Mouse (Mus musculus) bone marrow macrophage, adult 2 months (primary cell): ENCODE measurements around the gene Setd1a. TPM values are rescaled to one million over a fixed set of nuclear protein-coding genes. Genes with fewer than 3 reads are reported as not detected.

Experiments
- H3K27ac ChIP-seq: 2 replicates; pipeline ENCODE4 v1.5.1; 2012; ENCODE audit warnings: low read depth, low read length; ENCODE audit not compliant: insufficient read depth
- H3K4me1 ChIP-seq: 2 replicates; pipeline ENCODE4 v1.6.1; 2012; ENCODE audit warnings: low read length; ENCODE audit not compliant: control insufficient read depth, insufficient read depth
- H3K4me3 ChIP-seq: 2 replicates; pipeline ENCODE4 v1.5.1; 2012; ENCODE audit warnings: mild to moderate bottlenecking, low read length, moderate library complexity; ENCODE audit not compliant: insufficient read depth
- CTCF ChIP-seq: IDR thresholded peaks from 2 replicates; pipeline ENCODE4 v1.5.1; 2012; ENCODE audit warnings: low read depth, mild to moderate bottlenecking, low read length, moderate library complexity
- POLR2A ChIP-seq: IDR thresholded peaks from 2 replicates; pipeline ENCODE4 v1.6.1; 2012; ENCODE audit warnings: mild to moderate bottlenecking, low read depth, low read length, borderline replicate concordance
- polyA plus RNA-seq: library from polyadenylated mRNA; stranded (reverse); fragments of >200 nt; gene quantifications from 2 replicates; pipeline ENCODE4 v1.2.4, GENCODE M21; 2012; ENCODE audit not compliant: missing spikeins, insufficient read depth, insufficient read length

Gene Setd1a
- polyA plus RNA-seq, 1 experiment, result 30.1 TPM

DNA sequence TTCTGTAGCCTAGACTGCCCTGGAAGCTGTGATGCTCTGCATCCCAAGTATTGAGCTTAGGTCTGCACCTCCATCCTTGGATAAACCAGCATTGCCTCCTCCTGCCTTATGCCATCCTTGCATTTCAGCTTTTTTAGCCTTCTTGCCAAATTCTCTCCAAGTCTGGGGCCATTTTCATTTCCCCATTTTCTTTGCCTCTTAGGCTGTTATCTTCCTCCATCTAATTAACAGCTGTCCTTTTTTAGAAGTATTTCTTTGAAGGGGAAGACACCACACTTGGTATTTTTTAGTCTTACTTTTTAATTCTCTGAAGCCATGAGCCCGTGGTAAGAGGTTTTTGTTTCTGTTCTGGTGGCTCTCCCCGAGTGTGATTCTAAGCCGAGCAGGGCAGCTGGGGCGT is 12.8 kb upstream of the Setd1a start:
- Histone ChIP-seq H3K4me1 (peaks cover 27% of the 10 kb centered on the region), H3K27ac (peak overlapping the region; percentile 59), H3K4me3 (no peak overlapping the region)
- TF ChIP-seq POLR2A (no peak), CTCF (no peak)

DNA sequence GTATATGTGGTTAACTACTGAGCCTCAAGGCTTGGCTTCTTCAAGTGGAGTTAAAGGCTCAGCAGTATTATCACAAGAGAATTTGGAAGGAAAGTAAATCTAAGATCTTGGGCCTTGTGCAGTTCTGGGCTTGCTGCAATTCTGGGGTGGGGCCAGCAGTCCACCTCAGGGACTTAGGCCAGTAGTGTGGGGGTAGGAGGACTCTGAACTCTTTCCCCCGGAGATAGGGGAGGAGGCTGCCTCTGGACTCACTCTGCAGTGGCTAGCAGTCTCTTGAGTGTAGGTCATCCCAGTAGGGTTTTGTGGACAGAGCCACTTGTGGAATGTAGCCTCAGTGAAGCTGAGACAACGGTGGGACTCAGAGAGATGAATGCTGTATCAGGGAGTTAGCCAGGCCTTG is 10.7 kb upstream of the Setd1a start:
- H3K27ac ChIP-seq, result no peak overlapping the region
- no peak overlapping the region for H3K4me3 ChIP-seq
- peaks cover 14% of the 10 kb centered on the region for H3K4me1 ChIP-seq
- TF ChIP-seq POLR2A, result no peak
- no peak for TF ChIP-seq CTCF

DNA sequence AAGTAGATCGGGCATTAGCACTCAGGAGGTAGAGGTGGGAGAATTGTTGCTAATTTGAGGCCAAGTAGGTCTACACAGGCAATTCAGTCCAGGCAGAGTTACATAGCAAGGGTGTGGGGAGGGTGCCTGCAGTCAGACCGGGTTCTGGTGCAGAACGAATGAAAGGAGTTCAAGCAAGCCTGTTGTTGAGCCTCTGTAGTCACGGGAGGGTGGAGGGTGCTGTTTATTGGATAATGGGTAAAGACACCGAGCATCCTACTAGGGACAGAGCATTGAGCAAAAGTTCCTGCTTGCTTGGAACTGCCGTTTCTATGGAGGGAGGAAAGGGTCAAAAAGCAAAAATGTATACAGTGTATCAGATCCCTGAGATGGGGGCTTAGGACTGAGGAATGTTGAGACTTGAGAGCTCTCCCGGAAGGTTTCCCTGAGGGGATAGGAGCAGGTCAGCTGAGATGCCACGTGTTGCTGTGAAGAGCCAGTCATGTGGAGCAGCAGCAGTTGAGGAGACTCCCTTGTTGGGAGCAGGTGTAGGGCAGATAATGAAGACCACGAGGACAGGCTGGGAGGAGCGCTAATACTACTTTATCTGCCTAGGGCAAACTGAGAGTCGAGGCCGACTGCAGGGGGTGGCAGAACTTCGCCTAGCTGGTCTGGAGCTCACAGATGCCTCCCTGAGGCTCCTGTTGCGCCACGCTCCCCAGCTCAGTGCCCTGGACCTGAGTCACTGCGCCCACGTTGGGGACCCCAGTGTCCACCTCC is 9.4 kb upstream of the Setd1a start:
- Histone ChIP-seq H3K4me3 (no peak overlapping the region), H3K27ac (no peak overlapping the region)
- no peak for TF ChIP-seq CTCF

DNA sequence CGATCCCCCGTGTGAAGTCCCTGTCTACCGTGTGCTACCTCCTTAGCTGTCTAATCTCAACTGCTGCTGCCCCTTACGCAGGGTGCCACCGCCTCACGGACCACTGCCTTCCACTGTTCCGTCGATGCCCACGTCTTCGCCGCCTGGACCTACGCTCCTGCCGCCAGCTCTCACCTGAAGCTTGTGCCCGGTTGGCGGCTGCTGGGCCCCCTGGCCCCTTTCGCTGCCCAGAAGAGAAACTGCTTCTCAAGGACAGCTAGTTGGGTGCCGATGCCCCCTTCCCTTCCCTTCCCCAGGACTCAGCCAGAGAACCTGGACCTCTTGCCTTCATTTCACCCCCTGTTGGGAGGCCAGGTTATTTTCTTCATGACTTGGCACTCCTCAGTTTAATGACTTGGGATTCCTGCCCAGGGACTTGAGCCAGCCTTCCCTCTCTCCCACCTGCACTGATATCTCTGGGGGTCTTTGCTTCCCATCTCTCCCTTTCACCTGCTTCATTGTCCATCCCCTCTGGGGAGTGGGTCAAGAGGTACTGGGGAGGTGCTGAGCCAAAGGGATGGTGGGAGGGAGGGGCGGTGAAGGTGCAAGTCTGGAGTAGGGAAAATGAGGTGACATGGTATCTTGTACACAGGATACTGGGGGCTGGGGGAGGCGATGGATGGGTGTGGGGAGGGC is 8.7 kb upstream of the Setd1a start:
- Histone ChIP-seq H3K4me1 (peaks cover 24% of the 10 kb centered on the region), H3K4me3 (no peak overlapping the region), H3K27ac (no peak overlapping the region)
- TF ChIP-seq CTCF (no peak), POLR2A (no peak)

More for the DNA sequence above, 9.4 kb upstream of the Setd1a start:
- H3K4me1 ChIP-seq, result peaks cover 21% of the 10 kb centered on the region

DNA sequence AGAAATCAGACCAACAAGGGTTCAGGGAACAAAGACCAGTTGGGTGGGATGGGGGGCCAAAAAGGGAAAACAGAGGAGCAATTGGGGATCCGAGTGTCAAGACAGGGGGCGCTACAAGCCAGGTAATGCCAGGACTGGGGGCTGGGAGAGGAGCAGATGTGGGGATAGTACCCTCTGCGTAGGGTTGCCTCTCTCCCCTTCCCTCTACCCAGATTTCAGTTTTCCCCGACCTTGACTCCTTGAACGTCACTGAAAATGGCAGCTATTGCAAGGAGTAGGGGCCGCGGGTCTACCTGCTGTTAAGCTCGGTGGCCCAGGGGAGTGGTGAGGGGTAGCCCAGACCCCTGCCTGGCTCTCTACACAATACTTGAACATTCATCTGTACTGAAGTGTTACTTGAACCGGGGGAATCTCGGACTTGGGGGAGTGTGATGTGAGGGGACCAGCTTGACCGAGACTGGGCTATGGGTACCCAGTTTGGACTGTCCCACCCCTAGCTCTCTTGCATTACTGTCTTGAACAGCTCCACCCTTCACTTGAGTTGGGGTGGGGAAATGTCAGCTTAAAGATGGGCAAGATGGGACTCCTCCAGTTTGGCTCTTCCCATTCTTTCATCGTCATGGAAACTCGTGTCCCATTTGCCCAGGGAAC is 8.0 kb upstream of the Setd1a start:
- Histone ChIP-seq H3K4me1 (peaks cover 19% of the 10 kb centered on the region), H3K27ac (no peak overlapping the region), H3K4me3 (no peak overlapping the region)
- TF ChIP-seq CTCF (no peak), POLR2A (no peak)

DNA sequence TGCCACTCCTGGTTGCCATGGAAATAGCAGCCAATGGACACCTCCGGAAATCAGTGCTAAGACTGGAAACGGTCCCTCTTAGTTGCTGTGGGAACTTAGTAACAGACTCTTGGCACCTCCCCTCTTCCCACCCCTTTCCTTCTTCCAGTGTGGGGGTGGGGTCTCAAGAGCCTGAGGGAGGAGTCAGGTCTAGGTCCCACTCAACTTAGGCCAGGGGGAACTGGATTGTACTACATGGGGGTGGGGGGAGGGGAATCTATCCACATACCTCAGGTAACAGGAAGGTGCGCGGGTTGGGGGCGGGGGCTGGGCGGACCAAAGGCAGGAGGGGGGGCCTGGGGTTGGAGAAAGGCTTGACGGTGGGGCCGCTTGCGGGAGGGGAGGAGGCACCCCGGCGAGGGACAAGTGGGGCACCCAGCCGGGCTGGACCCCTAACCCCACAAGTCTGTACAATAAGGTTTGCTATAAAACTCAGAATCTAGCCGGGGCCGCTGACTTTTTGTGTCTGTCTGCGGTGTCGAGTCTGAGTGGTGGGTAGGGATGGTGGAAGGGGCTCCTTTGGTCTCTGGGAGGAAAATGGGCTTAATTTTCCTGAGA is 7.4 kb upstream of the Setd1a start:
- TF ChIP-seq CTCF (no peak), POLR2A (no peak)
- H3K4me1 ChIP-seq, result peaks cover 15% of the 10 kb centered on the region
- H3K4me3 ChIP-seq, result peak overlapping the region; percentile 99

DNA sequence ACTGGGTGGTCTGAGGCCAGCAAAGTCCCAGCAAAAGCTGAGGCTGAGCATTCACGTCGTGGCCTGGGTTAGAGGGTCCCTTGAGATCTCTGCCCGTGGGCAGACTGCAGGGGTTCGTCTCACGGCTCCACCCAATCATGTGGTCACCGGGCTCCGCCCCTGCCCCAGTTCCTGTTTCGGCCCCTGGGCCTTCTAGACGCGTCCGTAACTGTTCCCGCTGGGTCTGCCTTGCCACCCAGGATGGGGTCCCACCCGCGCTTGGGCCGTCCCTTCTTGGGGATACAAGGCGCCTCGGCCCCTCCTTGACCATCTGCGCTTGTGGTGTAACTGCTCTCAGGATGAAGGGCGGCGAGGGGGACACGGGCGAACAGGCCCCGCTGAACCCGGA is 6.8 kb upstream of the Setd1a start, which contains the start of gene Orai3:
Orai3 (plus strand) TSS at position 165 of the 388 bp plus-strand sequence.
- TF ChIP-seq CTCF (no peak), POLR2A (peak; percentile 30)
- Histone ChIP-seq H3K27ac (peak within 1 kb of the TSS; percentile 87), H3K4me3 (peak within 1 kb of the TSS; percentile 99), H3K4me1 (peaks cover 17% of the 10 kb centered on the region)

More for the DNA sequence above, 7.4 kb upstream of the Setd1a start:
- H3K27ac ChIP-seq, result peak overlapping the region; percentile 84

DNA sequence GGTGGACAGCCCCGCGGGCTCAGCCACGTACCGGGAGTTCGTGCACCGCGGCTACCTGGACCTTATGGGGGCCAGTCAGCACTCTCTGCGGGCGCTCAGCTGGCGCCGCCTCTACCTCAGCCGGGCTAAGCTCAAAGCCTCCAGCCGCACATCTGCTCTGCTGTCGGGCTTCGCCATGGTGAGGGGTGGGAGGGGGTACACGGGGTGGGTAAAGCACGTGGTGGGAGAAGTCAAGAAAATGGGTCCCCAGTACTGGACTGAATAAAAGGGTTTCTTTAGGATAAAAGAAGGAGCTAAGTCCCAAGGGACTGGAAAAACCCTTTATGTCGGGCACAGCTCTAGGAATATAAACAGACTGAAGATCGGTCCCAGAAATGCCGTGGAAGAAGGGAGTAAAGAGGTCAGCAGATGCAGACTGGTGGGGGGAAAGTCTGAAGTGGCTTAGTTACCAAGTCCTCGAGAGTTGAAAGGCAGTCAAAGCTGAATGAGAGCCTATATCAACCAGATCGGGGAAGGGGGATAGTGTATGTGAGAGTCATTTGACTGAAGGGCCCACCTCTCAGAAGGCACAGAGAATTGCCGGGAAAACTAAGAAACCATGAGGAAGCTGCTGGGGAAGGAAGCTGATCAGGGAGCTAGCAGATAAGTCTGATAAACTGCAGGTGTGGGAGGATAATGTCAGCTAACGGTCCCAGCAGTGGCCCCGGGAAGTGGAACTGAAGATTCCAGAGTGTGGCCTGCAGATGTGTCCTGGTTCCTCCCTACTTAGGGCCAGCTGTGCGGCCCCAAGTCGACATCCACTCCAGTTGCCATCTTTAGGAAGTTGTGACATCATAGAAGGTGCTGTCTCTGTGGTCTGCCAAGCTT is 6.2 kb upstream of the Setd1a start:
- Histone ChIP-seq H3K4me3 (peak overlapping the region; percentile 99), H3K4me1 (peaks cover 17% of the 10 kb centered on the region), H3K27ac (peak overlapping the region; percentile 87)
- TF ChIP-seq CTCF (no peak), POLR2A (no peak)

DNA sequence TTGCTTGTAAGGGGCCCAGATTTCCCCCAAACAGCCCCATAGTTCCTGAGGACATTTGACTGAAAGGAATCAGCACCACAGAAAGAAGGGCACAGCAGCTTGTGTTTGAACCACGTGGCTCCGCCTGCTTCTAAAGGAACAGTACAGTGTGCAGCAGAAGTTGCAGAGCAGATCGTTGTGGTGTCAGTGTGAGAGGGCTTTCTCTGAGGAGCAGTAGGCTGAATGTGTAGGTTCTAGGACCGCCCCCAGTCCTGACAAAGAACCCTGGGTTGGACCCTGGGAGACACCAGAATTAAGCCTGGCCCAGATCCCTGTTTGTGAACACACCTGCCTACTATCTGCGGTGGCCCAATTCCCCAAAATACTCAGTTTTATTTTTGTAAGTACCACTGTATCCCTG is 5.2 kb upstream of the Setd1a start:
- Histone ChIP-seq H3K4me3 (peak overlapping the region; percentile 99), H3K4me1 (peaks cover 17% of the 10 kb centered on the region), H3K27ac (peak overlapping the region; percentile 87)
- no peak for TF ChIP-seq CTCF
